Mouse (Mus musculus) heart, embryonic 13.5 days (tissue): ENCODE measurements at regions not wholly inside any gene's neighbourhood (a gene's known extent, or its start where the extent isn't known, plus 50 kb on each side); places are given as distances from the start of the nearest gene placed in this dataset.
"Not testable (repeated sequence)": the region's sequence is repeated elsewhere in the genome, so short reads cannot be mapped to it uniquely, and the experiment has no call there.

Source experiments
- ATAC-seq: fragments of 200-750 bp; cut with Nextera tagmentation; 2 replicates; pipeline ENCODE4 v1.8.0; 2017; ENCODE audit warnings: moderate TSS enrichment; ENCODE audit not compliant: insufficient number of reproducible peaks, low FRiP score, low TSS enrichment; ENCODE audit errors: extremely low read depth
- H3K27ac ChIP-seq: fragments of 300-500 bp; sonication (generic); replicated peaks from 2 replicates; pipeline ENCODE4 v1.5.1; 2015; ENCODE audit warnings: moderate library complexity, mild to moderate bottlenecking, inconsistent platforms
- H3K27me3 ChIP-seq: fragments of 300-500 bp; sonication (generic); replicated peaks from 2 replicates; pipeline ENCODE4 v1.6.1; 2015; ENCODE audit warnings: mild to moderate bottlenecking, inconsistent platforms
- H3K36me3 ChIP-seq: fragments of 300-500 bp; sonication (generic); 2 replicates; pipeline ENCODE4 v1.6.1; 2015; ENCODE audit warnings: mild to moderate bottlenecking, inconsistent platforms
- H3K4me1 ChIP-seq: fragments of 300-500 bp; sonication (generic); 2 replicates; pipeline ENCODE4 v1.6.1; 2015; ENCODE audit warnings: inconsistent platforms
- H3K4me2 ChIP-seq: fragments of 300-500 bp; sonication (generic); 2 replicates; pipeline ENCODE4 v1.6.1; 2015; ENCODE audit warnings: inconsistent platforms, mild to moderate bottlenecking, moderate library complexity
- H3K4me3 ChIP-seq: fragments of 300-500 bp; sonication (generic); 2 replicates; pipeline ENCODE4 v1.5.1; 2015; ENCODE audit warnings: moderate library complexity, mild to moderate bottlenecking, inconsistent platforms
- H3K9ac ChIP-seq: fragments of 300-500 bp; sonication (generic); 2 replicates; pipeline ENCODE4 v1.6.1; 2015; ENCODE audit warnings: inconsistent platforms, mild to moderate bottlenecking, moderate library complexity
- H3K9me3 ChIP-seq: fragments of 300-500 bp; sonication (generic); 2 replicates; pipeline ENCODE4 v1.6.1; 2016; ENCODE audit warnings: inconsistent platforms
- WGBS: fragments of 180-500 bp; shearing (Covaris S2); methylation state at CpG from one replicate; pipeline ENCODE4 v1.1.7; 2015; ENCODE audit warnings: mixed read lengths; 5-methylcytosine and 5-hydroxymethylcytosine counted together

GRCm38 (mm10) chr12:71693346-71694038, 137.4 kb upstream of the Daam1 start:
- Histone ChIP-seq H3K27ac (no peak overlapping the region), H3K4me2 (no peak overlapping the region), H3K36me3 (no peaks in the 10 kb centered on the region), H3K27me3 (no peaks in the 10 kb centered on the region), H3K9me3 (no peaks in the 10 kb centered on the region), H3K4me1 (no peaks in the 10 kb centered on the region), H3K4me3 (no peak overlapping the region), H3K9ac (no peak overlapping the region)
- 77% methylated on average over 10 of the region's 10 CpGs for WGBS
- no peak for ATAC-seq

GRCm38 (mm10) chr12:71701753-71702152, 129.1 kb upstream of the Daam1 start:
- WGBS: 90% methylated on average over 2 of the region's 2 CpGs
- Histone ChIP-seq H3K27ac (no peak overlapping the region), H3K9ac (no peak overlapping the region), H3K4me1 (no peaks in the 10 kb centered on the region), H3K4me2 (no peak overlapping the region), H3K4me3 (no peak overlapping the region), H3K36me3 (no peaks in the 10 kb centered on the region), H3K27me3 (no peaks in the 10 kb centered on the region), H3K9me3 (peaks cover 10% of the 10 kb centered on the region; the same call in 1 of the 2 replicates)
- no peak for ATAC-seq

GRCm38 (mm10) chr12:71702181-71702580, 128.7 kb upstream of the Daam1 start:
- H3K4me1 ChIP-seq: no peaks in the 10 kb centered on the region
- ATAC-seq: no peak
- peaks cover 10% of the 10 kb centered on the region; the same call in 1 of the 2 replicates for H3K9me3 ChIP-seq
- no peak overlapping the region for H3K27ac ChIP-seq
- H3K36me3 ChIP-seq: no peaks in the 10 kb centered on the region
- no peak overlapping the region for H3K4me3 ChIP-seq
- H3K9ac ChIP-seq: no peak overlapping the region
- no peaks in the 10 kb centered on the region for H3K27me3 ChIP-seq
- WGBS: 60% methylated on average over 11 of the region's 11 CpGs
- no peak overlapping the region for H3K4me2 ChIP-seq

- no peak overlapping the region for H3K9ac ChIP-seq
- no peaks in the 10 kb centered on the region for H3K4me1 ChIP-seq
- ATAC-seq: no peak
- H3K36me3 ChIP-seq: no peaks in the 10 kb centered on the region
- no peaks in the 10 kb centered on the region for H3K27me3 ChIP-seq
- H3K27ac ChIP-seq: no peak overlapping the region
- no peak overlapping the region for H3K4me2 ChIP-seq
- H3K9me3 ChIP-seq: peaks cover 10% of the 10 kb centered on the region; the same call in 1 of the 2 replicates
- WGBS: 79% methylated on average over 13 of the region's 13 CpGs
- no peak overlapping the region for H3K4me3 ChIP-seq
Observed at GRCm38 (mm10) chr12:71703146-71703902, 127.6 kb upstream of the Daam1 start.

GRCm38 (mm10) chr12:71704431-71704830, 126.4 kb upstream of the Daam1 start:
- no peak for ATAC-seq
- WGBS: 69% methylated on average over 6 of the region's 6 CpGs
- H3K27me3 ChIP-seq: no peaks in the 10 kb centered on the region
- 0 out of 2 replicates have a peak, but pooled peaks cover 4% of the 10 kb centered on the region for H3K9me3 ChIP-seq
- no peak overlapping the region for H3K4me2 ChIP-seq
- no peak overlapping the region for H3K27ac ChIP-seq
- H3K36me3 ChIP-seq: no peaks in the 10 kb centered on the region
- no peaks in the 10 kb centered on the region for H3K4me1 ChIP-seq
- H3K9ac ChIP-seq: no peak overlapping the region
- no peak overlapping the region for H3K4me3 ChIP-seq

DNA sequence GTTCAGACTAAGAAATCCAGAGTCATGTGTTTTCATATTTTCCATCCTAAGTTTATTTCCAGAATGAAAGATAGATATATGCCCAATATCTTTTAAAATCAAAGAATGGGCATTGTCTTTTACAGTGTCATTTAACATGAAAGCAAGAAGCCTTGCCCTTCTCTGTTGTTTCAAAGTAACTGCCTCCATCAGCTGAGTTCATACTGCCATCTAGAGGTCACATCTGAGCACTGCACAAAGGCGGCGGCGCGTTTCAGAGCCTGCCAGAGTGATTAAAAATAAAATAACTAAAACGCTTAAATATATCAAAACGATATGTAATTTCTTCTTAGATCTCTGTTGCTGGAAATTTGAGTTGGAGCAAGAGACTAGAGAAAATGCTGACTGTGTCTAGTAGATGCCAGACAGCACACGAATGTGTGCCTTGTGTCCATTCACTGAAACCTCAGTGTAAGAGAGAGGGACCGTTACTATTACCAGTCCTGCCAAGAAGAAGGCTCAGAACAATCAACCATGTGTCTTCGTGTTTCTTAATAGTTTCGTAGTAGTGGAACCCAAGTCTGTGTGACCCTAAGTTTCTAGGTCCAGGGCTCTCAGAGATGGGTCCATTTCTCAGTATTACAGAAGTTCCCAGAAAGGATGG, 123.0 kb upstream of the Daam1 start:
- H3K27me3 ChIP-seq: no peaks in the 10 kb centered on the region
- WGBS: 24% methylated on average over 10 of the region's 10 CpGs
- peaks cover 4% of the 10 kb centered on the region for H3K4me1 ChIP-seq
- ATAC-seq: no peak
- no peak overlapping the region for H3K4me2 ChIP-seq
- H3K9ac ChIP-seq: no peak overlapping the region
- H3K4me3 ChIP-seq: no peak overlapping the region
- no peaks in the 10 kb centered on the region for H3K9me3 ChIP-seq
- no peaks in the 10 kb centered on the region for H3K36me3 ChIP-seq
- H3K27ac ChIP-seq: no peak overlapping the region

GRCm38 (mm10) chr12:71714606-71715005, 116.3 kb upstream of the Daam1 start:
- H3K27ac ChIP-seq: no peak overlapping the region
- H3K9me3 ChIP-seq: no peaks in the 10 kb centered on the region
- peaks cover 16% of the 10 kb centered on the region for H3K4me1 ChIP-seq
- no peak overlapping the region for H3K9ac ChIP-seq
- no peaks in the 10 kb centered on the region for H3K27me3 ChIP-seq
- ATAC-seq: no peak
- no peaks in the 10 kb centered on the region for H3K36me3 ChIP-seq
- WGBS: 69% methylated on average over 7 of the region's 7 CpGs
- H3K4me2 ChIP-seq: no peak overlapping the region
- no peak overlapping the region for H3K4me3 ChIP-seq

- WGBS: 58% methylated on average over 12 of the region's 12 CpGs
- H3K27ac ChIP-seq, H3K9ac ChIP-seq, H3K36me3 ChIP-seq, H3K27me3 ChIP-seq, ATAC-seq, H3K4me2 ChIP-seq, H3K9me3 ChIP-seq, H3K4me3 ChIP-seq: not testable (repeated sequence)
- H3K4me1 ChIP-seq: peaks cover 15% of the 10 kb centered on the region
Observed at GRCm38 (mm10) chr12:71718412-71718811, 112.5 kb upstream of the Daam1 start.

DNA sequence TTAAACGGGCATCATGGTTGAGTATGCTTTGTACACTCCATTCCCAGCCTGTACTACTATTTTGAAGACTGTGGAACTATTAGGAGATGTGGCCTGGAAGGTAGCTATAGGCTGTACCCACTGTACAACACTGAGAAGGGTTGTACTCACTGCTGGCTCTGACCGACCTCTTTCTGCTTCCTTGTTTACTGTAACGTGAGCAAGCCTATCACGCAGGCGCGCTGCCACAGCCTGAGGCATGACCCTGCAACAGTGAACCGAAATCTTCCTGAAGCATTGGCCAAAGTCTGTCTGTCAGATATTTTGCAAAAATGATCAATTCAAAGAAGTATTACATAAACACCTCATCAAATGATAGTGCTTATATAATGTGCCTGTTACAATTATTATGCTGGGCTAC, 112.0 kb upstream of the Daam1 start:
- Histone ChIP-seq H3K36me3 (no peaks in the 10 kb centered on the region), H3K4me1 (peaks cover 15% of the 10 kb centered on the region), H3K9me3 (no peaks in the 10 kb centered on the region), H3K27me3 (no peaks in the 10 kb centered on the region), H3K4me3 (no peak overlapping the region), H3K27ac (no peak overlapping the region), H3K9ac (no peak overlapping the region), H3K4me2 (no peak overlapping the region)
- ATAC-seq: no peak
- WGBS: 66% methylated on average over 7 of the region's 7 CpGs

DNA sequence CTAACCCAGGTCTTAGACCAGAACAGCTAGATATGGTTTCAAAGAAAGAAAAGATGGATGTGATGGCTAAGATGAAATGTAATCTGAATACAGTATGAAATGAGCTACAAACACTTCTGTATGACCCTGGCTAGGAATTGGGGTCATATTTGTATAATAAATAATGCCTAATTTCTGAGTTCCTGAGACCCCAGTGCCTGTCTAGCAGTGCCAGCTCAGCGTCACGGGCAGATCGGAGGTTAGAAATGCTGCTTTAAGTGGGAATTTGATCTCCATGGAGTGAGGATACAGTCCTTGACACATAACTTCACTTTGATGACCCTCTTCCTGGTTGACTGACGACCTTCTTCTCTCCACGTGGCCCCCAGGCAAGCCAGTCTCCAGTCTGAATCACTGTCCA, 105.7 kb upstream of the Daam1 start:
- Histone ChIP-seq H3K9me3 (no peaks in the 10 kb centered on the region), H3K9ac (no peak overlapping the region), H3K4me3 (no peak overlapping the region), H3K4me1 (no peaks in the 10 kb centered on the region), H3K4me2 (no peak overlapping the region), H3K27me3 (no peaks in the 10 kb centered on the region), H3K36me3 (no peaks in the 10 kb centered on the region), H3K27ac (no peak overlapping the region)
- no peak for ATAC-seq
- 49% methylated on average over 5 of the region's 5 CpGs for WGBS

DNA sequence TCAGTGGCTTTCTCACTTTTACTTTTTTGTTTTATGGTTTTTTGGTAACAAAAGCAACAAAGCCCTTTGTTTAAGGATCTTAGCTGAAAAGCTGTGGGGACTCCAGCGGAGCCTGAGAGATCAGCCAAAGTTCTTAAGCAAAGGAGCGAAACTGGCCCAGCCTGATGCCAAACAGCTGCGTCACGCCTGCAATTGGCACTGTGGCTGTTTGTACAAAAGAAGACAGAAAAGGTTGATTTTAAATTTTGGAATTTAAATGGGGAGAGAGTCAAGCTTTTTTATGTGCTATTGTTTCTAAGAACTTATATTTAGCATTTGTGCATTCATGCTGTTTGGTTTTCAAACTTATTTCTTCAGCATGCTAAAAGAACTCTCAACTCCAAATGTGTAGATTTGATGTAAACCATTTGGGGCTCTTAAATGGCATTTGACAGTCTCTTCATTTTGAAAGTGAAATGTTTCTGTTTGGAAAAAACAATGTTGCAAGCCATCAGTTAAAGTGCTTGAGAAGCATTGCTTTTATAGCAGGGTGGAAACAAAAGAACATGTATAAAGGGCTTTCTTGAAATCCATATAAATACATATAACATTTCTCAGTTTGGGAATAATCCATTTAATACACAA, 105.1 kb upstream of the Daam1 start:
- H3K36me3 ChIP-seq: no peaks in the 10 kb centered on the region
- H3K9me3 ChIP-seq: no peaks in the 10 kb centered on the region
- ATAC-seq: no peak
- H3K4me1 ChIP-seq: no peaks in the 10 kb centered on the region
- no peak overlapping the region for H3K9ac ChIP-seq
- no peak overlapping the region for H3K27ac ChIP-seq
- H3K27me3 ChIP-seq: no peaks in the 10 kb centered on the region
- H3K4me3 ChIP-seq: no peak overlapping the region
- no peak overlapping the region for H3K4me2 ChIP-seq
- WGBS: 72% methylated on average over 4 of the region's 4 CpGs
